Mouse (Mus musculus) Patski (cell line): ENCODE measurements at regions not wholly inside any gene's neighbourhood (a gene's known extent, or its start where the extent isn't known, plus 50 kb on each side); places are given as distances from the start of the nearest gene placed in this dataset.

Source experiments
- ATAC-seq: fragments of 100-300 bp; one replicate; pipeline ENCODE4 v1.8.0; 2021
- CTCF ChIA-PET: fragments of 350-600 bp; sonication (Branson Sonifier 250); formaldehyde crosslinking; loops from one replicate; lab custom pipeline; 2022; ENCODE audit warnings: inconsistent platforms; lab: Charles Lee
- POLR2A ChIA-PET: fragments of 350-600 bp; sonication (Branson Sonifier 250); formaldehyde crosslinking; loops from one replicate; lab custom pipeline; 2022; ENCODE audit warnings: antibody characterized with exemption, inconsistent platforms; lab: Charles Lee
- DNase-seq: peaks from one replicate; pipeline ENCODE4 v3.0.0-alpha.2; 2011; ENCODE audit warnings: low read depth, low spot score
- H3K27me3 ChIP-seq: fragments of 371-371 bp; one replicate; pipeline ENCODE4 v1.5.1; 2021
- CTCF ChIP-seq: fragments of 100-300 bp; IDR thresholded peaks from one replicate; pipeline ENCODE4 v1.5.1; 2021
- in situ Hi-C: fragments of 300-500 bp; cut with MboI; formaldehyde crosslinking; loops from 3 replicates; pipeline ENCODE4 v1.11.1; 2018; ENCODE audit warnings: low pct_unique_long_range_greater_than_20kb, mixed read lengths

- peak; percentile 15 for DNase-seq
- POLR2A ChIA-PET, result no interaction called here
- in situ Hi-C loops, result no loop called here
These were observed 346.6 kb upstream of the Tmc3 start for GRCm38 (mm10) chr7:83238091-83238490.

GRCm38 (mm10) chr7:83242233-83242632 lies 342.5 kb upstream of the Tmc3 start:
- TF ChIP-seq CTCF, result no peak
- no peak for ATAC-seq
- H3K27me3 ChIP-seq, result no peaks in the 10 kb centered on the region
- CTCF ChIA-PET, result interaction anchor here (1.3 kb wide), 1 partner anchor 32 kb away, joined by 3 read pairs; no protein-coding TSS in a partner anchor
- POLR2A ChIA-PET, result no interaction called here
- peak; percentile 12 for DNase-seq
- in situ Hi-C loops, result no loop called here

More at GRCm38 (mm10) chr7:83238091-83238490, 346.6 kb upstream of the Tmc3 start:
- no peak for TF ChIP-seq CTCF
- CTCF ChIA-PET, result interaction anchor here (1.5 kb wide), 1 partner anchor 9 kb away, joined by 3 read pairs; no protein-coding TSS in a partner anchor
- no peaks in the 10 kb centered on the region for H3K27me3 ChIP-seq
- no peak for ATAC-seq

- ATAC-seq, result no peak
- DNase-seq, result no peak
- in situ Hi-C loops, result no loop called here
- ChIA-PET POLR2A (no interaction called here), CTCF (interaction anchor here (1.6 kb wide), 1 partner anchor 11 kb away, joined by 3 read pairs; no protein-coding TSS in a partner anchor)
- H3K27me3 ChIP-seq, result no peaks in the 10 kb centered on the region
- no peak for TF ChIP-seq CTCF
These were observed 338.9 kb upstream of the Tmc3 start for GRCm38 (mm10) chr7:83245867-83246266.

GRCm38 (mm10) chr7:83251995-83252563 lies 332.6 kb upstream of the Tmc3 start:
- H3K27me3 ChIP-seq, result no peaks in the 10 kb centered on the region
- CTCF ChIA-PET, result interaction anchor here (1.1 kb wide), 1 partner anchor 28 kb away, joined by 3 read pairs; no protein-coding TSS in a partner anchor
- in situ Hi-C loops, result no loop called here
- ATAC-seq (no peak), DNase-seq (no peak)
- POLR2A ChIA-PET, result no interaction called here
- no peak for TF ChIP-seq CTCF

DNA sequence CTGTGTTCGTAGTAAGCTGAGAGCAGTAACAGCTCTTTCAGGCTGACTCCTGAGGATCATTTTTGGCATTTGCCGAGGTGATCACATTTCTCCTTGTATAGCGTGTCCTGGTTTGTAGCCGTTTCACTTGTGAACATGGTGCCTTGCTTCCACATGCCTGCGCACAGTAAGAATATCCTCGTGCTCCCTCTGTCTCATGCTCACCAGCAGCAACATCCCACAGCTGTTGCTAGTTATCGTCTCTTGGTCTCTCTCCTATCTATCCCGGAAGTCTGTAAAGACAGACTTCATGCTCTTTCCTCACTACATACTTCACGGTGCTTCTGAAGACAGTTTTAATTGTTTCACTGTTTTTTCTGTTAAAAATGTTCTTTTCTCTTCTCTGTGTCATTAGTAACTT lies 331.7 kb upstream of the Tmc3 start:
- in situ Hi-C loops, result no loop called here
- TF ChIP-seq CTCF, result no peak
- POLR2A ChIA-PET, result no interaction called here
- CTCF ChIA-PET, result interaction anchor here (1.1 kb wide), 1 partner anchor 28 kb away, joined by 3 read pairs; no protein-coding TSS in a partner anchor
- ATAC-seq (no peak), DNase-seq (no peak)
- H3K27me3 ChIP-seq, result no peaks in the 10 kb centered on the region

DNA sequence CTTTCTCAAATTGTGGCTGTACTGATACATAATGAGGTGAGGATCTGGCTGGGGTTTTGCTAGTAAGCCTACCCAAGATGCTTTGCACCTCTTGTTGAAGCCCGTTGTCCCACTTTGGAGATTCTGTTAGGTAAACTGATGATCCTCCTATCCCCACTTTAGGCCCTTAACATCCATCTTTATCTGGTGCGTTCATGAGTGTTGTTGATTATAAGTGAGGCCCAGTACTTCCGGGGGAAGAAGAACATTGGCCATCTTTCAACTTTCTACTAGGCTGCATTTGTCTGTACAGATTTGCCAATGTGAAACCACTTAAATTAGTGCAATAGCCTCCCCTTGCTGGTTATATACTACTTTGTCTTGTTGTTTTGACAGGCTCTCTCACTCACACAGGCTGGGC lies 331.3 kb upstream of the Tmc3 start:
- no peak for TF ChIP-seq CTCF
- ChIA-PET CTCF (no interaction called here), POLR2A (no interaction called here)
- in situ Hi-C loops, result no loop called here
- ATAC-seq (no peak), DNase-seq (no peak)
- no peaks in the 10 kb centered on the region for H3K27me3 ChIP-seq

- ATAC-seq (no peak), DNase-seq (no peak)
- no peak for TF ChIP-seq CTCF
- in situ Hi-C loops, result no loop called here
- H3K27me3 ChIP-seq, result no peaks in the 10 kb centered on the region
- POLR2A ChIA-PET, result no interaction called here
- CTCF ChIA-PET, result no interaction called here
These were observed 330.3 kb upstream of the Tmc3 start for GRCm38 (mm10) chr7:83254411-83254810.

DNA sequence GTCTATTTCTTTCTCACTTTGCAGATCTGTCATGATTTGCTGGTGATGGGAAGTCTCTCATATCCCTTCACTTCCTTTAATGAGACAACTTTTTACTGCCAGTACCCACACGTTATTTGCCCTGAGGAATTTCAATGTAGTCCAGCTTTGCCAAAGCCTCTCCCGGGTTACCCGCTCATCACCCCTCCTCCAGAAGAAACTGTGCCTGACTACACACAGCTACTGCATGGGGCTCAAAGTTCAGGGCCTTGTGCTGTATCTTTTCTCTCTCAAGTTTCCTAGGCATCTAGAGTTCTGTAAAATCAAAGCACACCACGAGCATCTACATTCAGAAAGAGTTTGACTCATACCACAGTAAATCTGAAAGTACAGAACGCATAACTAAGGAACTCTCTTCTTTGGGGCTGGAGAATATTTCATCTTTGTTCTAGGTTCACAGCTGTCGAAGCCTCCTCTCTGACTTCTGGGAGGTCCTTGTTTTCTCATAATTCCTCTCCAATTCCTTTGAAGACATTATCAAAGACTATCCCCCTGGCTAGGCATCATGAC lies 328.4 kb upstream of the Tmc3 start:
- TF ChIP-seq CTCF, result no peak
- ChIA-PET POLR2A (no interaction called here), CTCF (interaction anchor here (1.4 kb wide), 1 partner anchor 11 kb away, joined by 3 read pairs; no protein-coding TSS in a partner anchor)
- no peak for ATAC-seq
- DNase-seq, result no peak
- in situ Hi-C loops, result no loop called here
- no peaks in the 10 kb centered on the region for H3K27me3 ChIP-seq

DNA sequence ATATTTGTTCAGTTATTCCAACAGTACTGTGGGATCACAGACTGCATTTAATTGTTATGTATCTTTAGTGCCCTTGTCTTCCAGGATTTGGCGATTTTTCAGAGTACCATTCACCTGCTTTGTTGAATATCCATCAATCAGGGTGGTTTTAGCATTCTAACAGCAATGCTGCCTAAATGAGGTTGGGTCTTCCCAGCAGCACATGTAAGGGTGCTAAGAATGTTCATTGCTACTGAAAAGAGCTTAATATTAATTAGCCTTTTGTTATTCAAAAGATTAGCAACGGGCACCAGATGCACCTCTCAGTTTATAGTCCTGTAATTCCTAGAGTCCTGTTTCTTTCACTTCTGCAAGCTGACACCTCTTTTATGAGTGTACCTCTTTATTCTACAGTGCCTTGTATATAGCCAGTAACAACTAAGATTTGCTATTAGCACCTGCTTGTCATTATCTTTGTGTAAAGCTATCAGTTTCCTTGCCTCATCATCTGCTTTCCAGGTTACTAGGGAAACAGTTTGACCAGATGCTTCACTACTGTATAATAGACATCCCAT lies 326.3 kb upstream of the Tmc3 start:
- ATAC-seq (no peak), DNase-seq (no peak)
- ChIA-PET POLR2A (interaction anchor here (0.6 kb wide), 1 partner anchor 1406 kb away, joined by 3 read pairs; no protein-coding TSS in a partner anchor), CTCF (no interaction called here)
- H3K27me3 ChIP-seq, result no peaks in the 10 kb centered on the region
- in situ Hi-C loops, result no loop called here
- TF ChIP-seq CTCF, result no peak

DNA sequence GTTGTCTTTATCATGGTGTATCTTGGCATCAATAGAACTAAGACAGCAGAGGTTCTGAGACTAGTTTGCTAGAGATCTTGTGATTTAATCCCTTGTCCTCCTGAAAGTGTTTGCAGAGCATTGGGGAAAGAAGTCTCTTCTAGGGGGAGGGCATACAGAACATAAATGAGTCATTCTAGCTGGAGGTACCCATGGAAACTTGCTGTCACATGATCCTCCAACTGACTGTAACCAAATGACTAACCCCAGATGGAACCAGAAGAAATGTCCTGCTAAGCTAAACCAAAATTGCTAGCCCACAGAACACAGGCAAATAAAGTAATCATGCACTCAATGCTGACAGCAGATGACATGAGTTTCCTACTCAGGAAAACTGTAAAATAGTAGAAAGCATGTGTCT lies 323.2 kb upstream of the Tmc3 start:
- POLR2A ChIA-PET, result no interaction called here
- CTCF ChIA-PET, result interaction anchor here (1.1 to 1.2 kb wide), 2 partner anchors 13 to 25 kb away, joined by 3 read pairs; no protein-coding TSS in a partner anchor
- ATAC-seq (no peak), DNase-seq (peak; percentile 13)
- H3K27me3 ChIP-seq, result no peaks in the 10 kb centered on the region
- no peak for TF ChIP-seq CTCF
- in situ Hi-C loops, result no loop called here
